Mouse (Mus musculus): Measurements from ENCODE around the gene Usp35.

GRCm38 (mm10) chr7:97327376-97327775 lies 4.4 kb downstream of the Usp35 start:
- TF ChIP-seq POLR2A (IDR thresholded peaks at IDR 0.05; ENCODE audit: insufficient read length, low read depth) (no peak), POLR2AphosphoS2 (IDR thresholded peaks at IDR 0.05; ENCODE audit: insufficient read length, low read depth) (no peak), SRF (IDR thresholded peaks at IDR 0.05; ENCODE audit: control insufficient read depth, insufficient read length, low read depth) (no peak), REST (IDR thresholded peaks at IDR 0.05; ENCODE audit: insufficient read depth, insufficient read length) (no peak), MAX (IDR thresholded peaks at IDR 0.05; ENCODE audit: low read depth) (no peak), MYOG (IDR thresholded peaks at IDR 0.05; ENCODE audit: control insufficient read depth in 1 of 3, insufficient read depth in 1 of 3, insufficient read length in 2 of 3, low read depth in 2 of 3) (no peak), E2F4 (IDR thresholded peaks at IDR 0.05; ENCODE audit: insufficient read depth) (no peak), TCF12 (IDR thresholded peaks at IDR 0.05; ENCODE audit: insufficient read depth, poor library complexity, severe bottlenecking) (no peak), TCF3 (IDR thresholded peaks at IDR 0.05; ENCODE audit: insufficient read length, low read depth) (no peak), MYOD1 (IDR thresholded peaks at IDR 0.05; ENCODE audit: control insufficient read depth in 1 of 3, insufficient read length in 2 of 3, low read depth in 2 of 3) (no peak)
